Mouse (Mus musculus): Measurements from ENCODE around the gene Card9.

The Card9 gene

GRCm38 (mm10) chr2:26327852-26328251 is 32.9 kb downstream of the Card9 start:
- DNase-seq (ENCODE audit: low spot score in 2 of 2): no peak

GRCm38 (mm10) chr2:26325386-26326181 is 35.1 kb downstream of the Card9 start:
- DNase-seq (ENCODE audit: low spot score in 2 of 2): peak; percentile 40 to 75

GRCm38 (mm10) chr2:26324917-26325316 is 35.8 kb downstream of the Card9 start:
- DNase-seq (ENCODE audit: low spot score in 2 of 2): no peak

- no peak for DNase-seq (ENCODE audit: low spot score in 2 of 2)
Measured at GRCm38 (mm10) chr2:26323589-26324325, 37.0 kb downstream of the Card9 start.

- DNase-seq (ENCODE audit: low spot score in 2 of 2): no peak
Measured at GRCm38 (mm10) chr2:26320245-26321185, 40.2 kb downstream of the Card9 start.

- no peak for DNase-seq (ENCODE audit: low spot score in 2 of 2)
Measured at GRCm38 (mm10) chr2:26319519-26320244, 41.0 kb downstream of the Card9 start.

GRCm38 (mm10) chr2:26319109-26319508 is 41.6 kb downstream of the Card9 start:
- no peak for DNase-seq (ENCODE audit: low spot score in 2 of 2)

- no peak for DNase-seq (ENCODE audit: low spot score in 2 of 2)
Measured at GRCm38 (mm10) chr2:26317991-26318672, 42.6 kb downstream of the Card9 start.

- no peak for DNase-seq (ENCODE audit: low spot score in 2 of 2)
Measured at GRCm38 (mm10) chr2:26317371-26317770, 43.3 kb downstream of the Card9 start.

- no peak for DNase-seq (ENCODE audit: low spot score in 2 of 2)
Measured at GRCm38 (mm10) chr2:26316576-26317246, 44.0 kb downstream of the Card9 start.

- no peak for DNase-seq (ENCODE audit: low spot score in 2 of 2)
Measured at GRCm38 (mm10) chr2:26315925-26316311, 44.8 kb downstream of the Card9 start.

- DNase-seq (ENCODE audit: low spot score in 2 of 2): peak; percentile 25 to 63
Measured at GRCm38 (mm10) chr2:26315072-26315924, 45.4 kb downstream of the Card9 start, which contains the start of gene Gpsm1. Gene Gpsm1, plus strand, starts transcription at chr2:26315515.

GRCm38 (mm10) chr2:26314281-26315071 is 46.2 kb downstream of the Card9 start:
- DNase-seq (ENCODE audit: low spot score in 2 of 2): no peak

GRCm38 (mm10) chr2:26313394-26313793 is 47.3 kb downstream of the Card9 start:
- DNase-seq (ENCODE audit: low spot score in 2 of 2): no peak

GRCm38 (mm10) chr2:26312812-26313211 is 47.9 kb downstream of the Card9 start:
- no peak for DNase-seq (ENCODE audit: low spot score in 2 of 2)

GRCm38 (mm10) chr2:26311936-26312335 is 48.8 kb downstream of the Card9 start:
- DNase-seq (ENCODE audit: low spot score in 2 of 2): no peak

- no peak for DNase-seq (ENCODE audit: low spot score in 2 of 2)
Measured at GRCm38 (mm10) chr2:26309739-26310138, 51.0 kb downstream of the Card9 start.

- DNase-seq (ENCODE audit: low spot score in 2 of 2): no peak
Measured at GRCm38 (mm10) chr2:26306702-26307101, 54.0 kb downstream of the Card9 start.
